Mouse (Mus musculus) right cerebral cortex, postnatal 25 days (tissue): ENCODE measurements at regions not wholly inside any gene's neighbourhood (a gene's known extent, or its start where the extent isn't known, plus 50 kb on each side); places are given as distances from the start of the nearest gene placed in this dataset.

Source experiments
- DNase-seq: peaks from one replicate; pipeline ENCODE4 v3.0.0; 2022

DNA sequence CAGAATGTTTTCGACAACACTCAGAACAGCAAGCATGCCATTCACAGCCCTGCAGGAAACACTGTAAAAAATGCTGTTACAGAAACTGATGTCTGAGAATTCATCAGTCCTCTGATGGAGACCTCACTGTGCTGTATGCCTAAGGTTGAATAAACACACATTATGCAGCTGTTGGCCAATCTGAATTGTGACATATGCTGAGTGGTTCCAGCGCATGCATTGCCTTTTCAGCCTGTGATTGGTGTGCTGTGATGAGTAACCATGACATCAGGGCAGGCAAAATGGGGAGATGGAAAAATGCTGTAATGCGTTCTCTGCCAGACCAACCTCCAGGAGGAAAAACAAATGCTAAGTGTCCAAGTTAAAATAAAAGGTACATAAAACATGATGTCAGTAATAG is 620.3 kb downstream of the Utrn start:
- peak; percentile 23 for DNase-seq

- no peak for DNase-seq
These were observed 615.9 kb downstream of the Utrn start for GRCm38 (mm10) chr10:12253274-12253673.

- DNase-seq = no peak
These were observed 583.5 kb downstream of the Utrn start for GRCm38 (mm10) chr10:12285679-12286078.

GRCm38 (mm10) chr10:12298887-12299286 is 570.3 kb downstream of the Utrn start:
- no peak for DNase-seq

DNA sequence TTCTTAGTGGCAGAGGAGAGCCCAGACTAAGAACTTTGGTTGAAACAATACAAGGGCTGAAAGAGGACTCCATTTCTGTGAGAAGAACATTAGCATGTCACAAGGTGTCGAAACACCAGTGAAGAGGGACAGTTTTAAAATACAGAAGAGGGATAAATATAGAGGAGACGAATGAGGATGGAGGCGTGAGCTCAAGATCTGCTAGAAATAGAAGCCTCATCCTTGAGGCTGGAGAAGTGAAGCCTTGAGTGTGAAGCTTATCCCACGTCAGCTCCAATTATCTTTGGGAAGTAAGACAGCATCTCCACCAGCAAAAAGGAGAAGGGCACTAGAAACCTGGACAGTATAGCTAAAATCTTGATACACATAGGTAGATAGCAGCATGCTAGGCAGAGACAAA is 566.8 kb downstream of the Utrn start:
- DNase-seq = peak; percentile 5

GRCm38 (mm10) chr10:12320311-12320710 is 548.9 kb downstream of the Utrn start:
- DNase-seq = no peak
